Mouse (Mus musculus): ENCODE results near the gene Numbl.

The Numbl gene

DNA sequence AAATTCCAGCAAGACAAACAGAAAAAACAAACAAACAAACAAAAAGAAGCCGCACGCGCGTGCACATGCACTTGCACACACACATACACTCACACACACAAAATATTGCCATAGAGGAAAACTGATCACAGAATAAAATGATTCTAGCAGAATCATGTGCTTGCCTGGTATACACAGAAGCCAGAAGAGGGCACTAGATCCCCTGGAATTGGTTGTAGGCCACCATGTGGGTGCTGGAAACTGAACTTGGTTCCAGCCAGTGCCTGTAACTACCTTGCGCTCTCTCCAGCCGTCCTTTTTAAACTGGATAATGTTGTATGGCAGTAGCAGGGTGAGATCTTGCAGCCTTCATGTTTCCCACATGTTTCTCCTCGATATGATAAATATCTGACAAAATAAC is 30.5 kb downstream of the Numbl start:
- in situ Hi-C loops (cut with MboI, MseI): loop anchor here (25.0 kb wide), 2 partner anchors 326 to 501 kb away; no protein-coding TSS in a partner anchor

GRCm38 (mm10) chr7:27290555-27290954 is 32.3 kb downstream of the Numbl start:
- in situ Hi-C loops (cut with MboI, MseI): loop anchor here (25.0 kb wide), 2 partner anchors 328 to 503 kb away; no protein-coding TSS in a partner anchor

- in situ Hi-C loops (cut with MboI, MseI): loop anchor here (25.0 kb wide), 2 partner anchors 330 to 505 kb away; no protein-coding TSS in a partner anchor
Observed at GRCm38 (mm10) chr7:27291795-27292466, 33.7 kb downstream of the Numbl start.

DNA sequence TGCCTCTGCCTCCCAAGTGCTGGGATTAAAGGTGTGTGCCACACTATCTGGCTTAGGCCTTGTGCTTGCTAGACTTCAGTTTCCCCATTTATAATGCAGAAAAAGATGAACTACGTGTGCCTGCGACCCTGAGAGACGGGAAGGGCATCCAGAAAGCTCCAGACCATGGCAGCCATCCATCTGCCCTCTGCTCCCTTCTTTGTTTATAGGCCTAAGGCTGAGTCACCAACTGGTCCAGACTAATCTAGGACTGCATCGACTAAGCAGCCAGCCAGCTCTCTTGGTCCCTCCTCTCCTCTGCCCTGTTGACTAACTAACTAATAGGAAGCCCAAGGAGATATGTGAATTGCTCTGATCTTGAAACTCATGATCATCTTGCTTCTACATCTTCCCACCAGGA is 37.7 kb downstream of the Numbl start:
- in situ Hi-C loops (cut with MboI, MseI): loop anchor here (25.0 kb wide), 2 partner anchors 334 to 509 kb away; no protein-coding TSS in a partner anchor

GRCm38 (mm10) chr7:27296518-27296917 is 38.3 kb downstream of the Numbl start:
- in situ Hi-C loops (cut with MboI, MseI): loop anchor here (25.0 kb wide), 2 partner anchors 334 to 509 kb away; no protein-coding TSS in a partner anchor

DNA sequence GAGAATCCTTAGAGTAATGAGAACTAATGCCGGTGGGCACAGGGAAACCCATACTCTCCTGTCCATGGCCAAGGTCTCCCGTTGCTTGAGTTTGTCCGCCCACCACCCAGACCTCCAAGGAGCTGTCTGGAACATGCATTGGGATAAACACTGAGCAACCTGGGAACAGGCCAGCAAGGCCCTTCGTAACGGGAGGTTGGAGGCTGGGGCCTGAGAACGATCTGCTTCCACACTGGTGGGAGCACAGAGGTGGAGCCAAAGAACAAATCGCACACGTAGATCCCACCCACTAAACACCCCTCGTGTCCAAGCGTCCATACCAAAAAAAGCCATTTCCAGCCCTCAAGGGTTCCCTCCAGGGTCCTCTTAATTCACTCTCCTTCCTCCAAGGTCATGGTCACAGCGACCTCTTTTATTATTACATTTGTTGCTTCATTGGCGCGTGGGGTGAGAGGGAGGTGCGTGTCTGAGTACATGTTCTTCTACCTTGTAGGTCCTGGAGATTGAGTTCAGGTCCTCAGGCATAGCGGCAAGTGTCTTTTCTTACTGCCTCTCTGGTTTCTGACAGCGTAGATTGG is 39.9 kb downstream of the Numbl start:
- in situ Hi-C loops (cut with MboI, MseI): loop anchor here (25.0 kb wide), 2 partner anchors 336 to 511 kb away; no protein-coding TSS in a partner anchor

DNA sequence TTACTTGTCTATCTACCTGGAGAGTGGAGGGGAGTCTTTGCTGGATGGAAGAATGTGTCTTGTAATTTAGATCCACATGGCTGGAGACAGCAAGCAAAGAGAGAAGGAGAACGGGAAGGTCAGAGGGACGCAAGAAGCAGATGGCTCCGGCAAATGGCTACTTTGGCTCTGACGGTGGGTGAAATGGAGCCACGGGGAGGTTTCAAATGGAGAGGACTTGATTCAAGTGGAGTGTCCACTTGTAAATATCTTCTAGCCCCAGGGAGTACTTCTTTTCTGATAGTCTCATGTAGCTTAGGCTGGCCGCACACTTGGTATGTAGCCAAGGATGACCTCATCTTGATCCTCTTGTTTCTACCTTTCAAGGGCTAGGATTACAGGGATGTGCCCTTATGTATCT is 40.6 kb downstream of the Numbl start:
- in situ Hi-C loops (cut with MboI, MseI): loop anchor here (25.0 kb wide), 2 partner anchors 337 to 512 kb away; no protein-coding TSS in a partner anchor

GRCm38 (mm10) chr7:27300351-27300750 is 42.1 kb downstream of the Numbl start:
- in situ Hi-C loops (cut with MboI, MseI): no loop called here

DNA sequence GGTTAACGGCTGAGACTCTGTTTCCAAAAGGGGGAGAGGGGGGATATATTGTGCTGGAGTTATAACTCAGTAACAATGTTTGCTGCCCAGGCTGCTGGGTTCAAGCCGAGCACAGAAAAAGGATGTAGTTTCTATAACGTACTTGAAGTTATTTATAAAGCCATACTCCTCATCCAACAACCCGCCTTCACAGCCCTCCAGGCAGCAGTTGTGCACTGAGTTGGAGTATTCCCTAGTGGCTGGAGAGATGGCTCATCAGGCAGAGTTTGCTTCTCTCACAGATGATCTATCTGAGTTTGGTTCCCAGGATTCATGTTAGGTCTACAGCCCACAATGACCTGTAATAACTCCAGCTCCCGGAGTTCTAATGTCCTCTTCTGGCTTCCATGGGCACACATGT is 42.6 kb downstream of the Numbl start:
- in situ Hi-C loops (cut with MboI, MseI): no loop called here

- in situ Hi-C loops (cut with MboI, MseI): no loop called here
Observed at GRCm38 (mm10) chr7:27302172-27302571, 43.9 kb downstream of the Numbl start.

DNA sequence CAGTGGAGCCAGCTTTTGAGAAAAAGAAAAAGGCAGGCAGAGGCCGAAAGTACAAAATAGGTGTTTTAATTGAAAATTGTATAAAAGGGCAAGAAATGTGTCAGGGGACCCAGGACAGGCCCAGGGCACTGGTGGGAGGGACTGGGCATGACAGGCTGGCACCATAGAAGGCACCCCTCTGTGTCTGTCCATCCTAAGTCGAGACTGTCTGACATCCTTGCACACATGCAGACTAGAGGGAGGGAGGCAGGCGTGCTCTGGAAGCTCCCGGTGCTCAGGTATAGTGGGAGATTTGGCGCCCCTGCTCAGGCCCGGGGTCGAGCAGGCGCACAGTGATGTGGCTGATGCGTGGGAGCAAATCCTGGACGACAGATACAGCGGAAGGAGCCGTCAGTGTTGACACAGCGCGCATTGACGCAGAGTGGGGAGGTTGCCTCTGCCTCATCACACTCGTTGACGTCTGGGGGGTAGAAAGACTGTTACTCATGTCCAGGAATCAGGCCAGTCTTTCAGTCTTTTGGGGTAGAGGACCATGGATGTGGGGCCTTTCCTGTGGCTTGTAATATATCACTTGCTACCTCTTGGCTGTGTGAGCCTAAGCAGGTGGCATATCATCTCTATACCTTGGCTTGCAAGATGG is 47.0 kb downstream of the Numbl start:
- in situ Hi-C loops (cut with MboI, MseI): no loop called here

DNA sequence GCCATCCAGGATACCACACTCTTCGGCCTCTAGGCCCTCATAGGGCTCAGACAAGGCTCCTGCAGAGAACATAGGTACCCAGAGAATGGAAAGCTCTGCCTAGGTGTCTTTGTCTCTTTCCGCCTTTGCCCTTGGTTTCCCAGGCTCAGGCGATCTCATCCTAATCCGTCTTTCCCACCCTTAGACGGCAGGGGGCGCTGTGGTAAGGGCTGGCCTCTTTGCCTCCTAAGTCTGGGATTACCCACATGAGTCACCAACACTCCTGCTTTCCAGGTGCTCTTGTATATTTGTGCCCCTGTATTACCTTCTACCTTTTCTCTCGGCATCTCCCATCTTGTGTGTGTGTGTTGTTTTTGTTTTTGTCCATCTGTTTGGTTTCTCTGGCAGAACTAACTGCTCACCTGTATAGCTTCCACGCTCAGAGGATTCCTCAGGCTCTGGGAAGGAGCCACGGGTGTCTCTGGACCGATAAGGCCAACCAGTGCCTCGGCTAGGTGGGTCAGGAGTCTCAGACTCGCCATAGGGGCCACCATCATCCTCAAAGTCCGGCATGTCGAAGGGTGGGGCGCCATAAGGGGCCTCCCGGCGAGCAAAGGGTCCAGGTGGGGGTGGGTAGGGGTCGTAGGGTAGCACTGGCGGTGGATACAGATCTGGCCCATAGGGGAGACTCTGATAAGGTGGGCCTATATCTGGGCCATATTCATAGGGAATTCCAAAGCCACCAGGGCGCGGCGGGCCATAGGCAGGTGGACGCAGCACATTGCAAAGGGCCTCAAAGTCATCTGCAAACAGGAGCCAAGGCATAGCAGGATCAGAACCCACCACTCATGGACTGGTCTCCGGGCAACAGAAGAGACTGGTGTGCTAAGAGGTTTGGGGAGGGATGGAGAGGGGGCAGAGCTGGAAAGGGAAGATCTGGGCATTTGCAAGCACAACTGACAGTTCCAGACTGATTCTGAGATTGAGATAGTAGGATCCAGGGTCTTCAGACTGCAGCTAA is 48.2 kb downstream of the Numbl start:
- in situ Hi-C loops (cut with MboI, MseI): no loop called here

DNA sequence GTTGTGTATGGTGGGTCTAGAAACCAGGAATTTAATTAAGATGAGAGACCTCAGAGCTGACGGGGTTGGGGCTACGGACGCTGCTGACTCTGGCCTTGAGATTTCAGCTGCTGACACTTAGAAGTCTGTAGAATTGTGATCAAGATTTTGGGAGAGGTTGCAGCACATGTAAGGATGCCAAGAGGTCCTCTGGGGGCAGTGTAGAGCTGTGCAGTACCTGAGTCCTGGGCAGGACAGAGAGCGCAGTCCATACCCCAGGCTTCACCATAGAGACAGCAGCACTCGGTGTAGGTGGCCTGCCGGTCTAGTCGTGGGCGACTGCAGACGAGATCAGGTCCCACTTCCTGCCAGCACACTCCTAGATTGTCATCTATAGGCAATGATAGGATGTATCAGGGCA is 49.3 kb downstream of the Numbl start:
- in situ Hi-C loops (cut with MboI, MseI): no loop called here

DNA sequence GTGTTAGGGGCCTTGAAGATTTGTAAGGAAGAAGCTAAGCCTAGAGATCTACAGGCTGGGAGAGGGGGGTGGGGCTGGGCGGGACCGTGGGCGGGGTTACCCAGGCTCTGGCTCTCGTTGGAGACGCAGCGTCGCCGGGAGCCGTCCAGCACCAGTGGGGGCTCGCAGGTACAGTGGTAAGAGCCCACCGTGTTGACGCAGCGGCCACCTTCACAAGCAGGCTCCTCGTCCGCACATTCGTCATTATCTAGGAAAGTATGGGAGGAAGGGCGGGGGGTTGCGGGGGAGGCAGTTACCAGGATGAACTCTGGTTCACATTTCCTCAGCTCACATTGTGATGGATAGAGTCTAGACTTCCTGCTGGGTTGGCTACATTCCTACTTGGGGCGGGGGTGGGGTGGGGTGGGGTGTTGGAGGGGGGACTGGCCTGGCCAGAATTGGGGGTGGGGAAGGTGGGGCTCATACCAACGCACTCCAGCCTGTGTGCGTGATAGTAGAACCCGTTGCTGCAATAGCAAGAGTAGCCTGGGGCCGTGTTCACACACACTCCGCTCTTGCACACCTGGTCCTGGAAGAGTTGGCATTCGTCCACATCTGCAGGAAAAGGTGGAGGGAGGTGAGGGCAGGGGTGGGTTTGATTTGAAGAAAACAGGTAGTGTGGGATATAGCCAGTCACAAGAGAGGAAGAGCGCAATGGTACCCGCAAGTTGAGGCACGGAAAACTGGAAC is 50.8 kb downstream of the Numbl start:
- in situ Hi-C loops (cut with MboI, MseI): no loop called here

DNA sequence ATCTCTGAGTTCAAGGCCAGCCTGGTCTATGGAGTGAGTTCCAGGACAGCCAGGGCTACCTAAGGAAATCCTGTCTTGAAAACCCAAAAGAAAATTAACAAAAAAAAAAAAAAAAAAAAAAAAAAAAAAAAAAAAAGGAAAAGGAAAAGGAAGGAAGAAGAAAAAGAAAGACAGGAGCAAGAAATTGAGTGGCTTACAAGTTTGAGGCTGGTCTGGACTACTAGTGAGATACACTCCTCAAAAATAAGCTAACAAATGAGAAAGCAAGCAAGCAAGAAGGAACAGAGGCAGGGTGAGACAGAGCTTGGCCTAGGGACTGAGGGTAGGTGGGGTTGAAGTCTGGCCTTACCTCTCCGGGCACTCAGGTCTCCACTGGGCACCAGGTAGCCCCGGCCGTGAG is 51.6 kb downstream of the Numbl start:
- in situ Hi-C loops (cut with MboI, MseI): no loop called here

DNA sequence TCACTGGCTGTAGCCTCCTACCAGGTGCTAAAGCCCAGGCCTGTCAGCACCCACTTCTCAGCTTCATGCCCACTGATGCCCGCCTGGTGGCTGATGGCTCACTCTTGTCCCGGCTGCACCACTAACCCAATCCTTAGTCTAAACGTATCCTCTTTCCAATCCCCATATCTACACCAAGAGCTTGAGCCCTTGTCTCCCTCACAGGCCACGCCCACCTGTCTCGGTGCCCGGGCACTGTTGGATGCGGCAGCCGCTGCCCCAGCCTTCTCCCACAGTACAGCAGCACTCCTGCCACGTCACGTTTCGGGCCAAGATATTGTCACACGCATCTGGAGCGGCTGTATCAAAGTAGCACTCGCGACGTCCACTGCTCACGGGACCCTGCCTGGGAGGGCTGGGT is 52.1 kb downstream of the Numbl start:
- in situ Hi-C loops (cut with MboI, MseI): no loop called here

GRCm38 (mm10) chr7:27310996-27311535 is 52.8 kb downstream of the Numbl start:
- in situ Hi-C loops (cut with MboI, MseI): no loop called here

DNA sequence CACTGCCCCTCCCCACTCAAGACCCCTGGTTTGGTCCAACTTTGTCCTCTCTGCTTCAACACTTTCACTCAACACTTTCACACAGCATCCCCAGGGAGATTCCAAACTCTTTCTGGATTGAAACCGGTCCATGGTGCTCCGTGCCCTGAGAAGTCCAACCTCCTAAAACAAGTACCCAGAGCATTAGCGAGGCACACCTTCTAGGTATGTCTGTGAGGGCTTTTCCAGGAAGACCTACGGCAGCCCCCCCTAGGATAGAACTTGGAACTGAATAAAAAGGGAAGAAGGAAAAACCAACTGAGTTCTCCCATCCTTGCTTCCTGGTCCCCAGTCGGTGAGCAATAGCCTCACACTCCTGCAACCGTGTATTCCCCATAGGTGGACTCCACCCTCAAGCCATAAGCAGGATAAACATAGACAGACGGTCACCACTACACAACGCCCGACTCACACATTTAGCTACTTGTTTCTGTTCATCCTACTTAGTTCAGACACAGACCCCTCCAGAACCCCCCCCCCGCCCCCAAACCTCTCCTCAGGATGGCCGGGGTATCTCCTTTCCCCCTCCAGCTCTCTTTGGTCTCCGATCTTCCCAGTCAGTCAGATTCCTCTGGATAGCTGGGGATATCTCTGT is 53.5 kb downstream of the Numbl start:
- in situ Hi-C loops (cut with MboI, MseI): no loop called here

GRCm38 (mm10) chr7:27314393-27314792 is 56.2 kb downstream of the Numbl start:
- in situ Hi-C loops (cut with MboI, MseI): no loop called here

- in situ Hi-C loops (cut with MboI, MseI): no loop called here
Observed at GRCm38 (mm10) chr7:27315958-27316357, 57.7 kb downstream of the Numbl start.
